Mouse (Mus musculus) ES-Bruce4 (cell line): Measurements from ENCODE around the gene Col13a1.

ENCODE experiments used
- CTCF ChIP-seq: IDR thresholded peaks from one replicate; pipeline ENCODE4 v1.8.1; 2011; ENCODE audit warnings: low read depth, low read length
- EP300 ChIP-seq: IDR thresholded peaks from 2 replicates; pipeline ENCODE4 v1.6.1; 2011; ENCODE audit warnings: low read depth, low read length; ENCODE audit not compliant: insufficient read depth
- POLR2A ChIP-seq: IDR thresholded peaks from one replicate; pipeline ENCODE4 v1.8.1; 2011; ENCODE audit warnings: low read length; ENCODE audit not compliant: insufficient read depth

DNA sequence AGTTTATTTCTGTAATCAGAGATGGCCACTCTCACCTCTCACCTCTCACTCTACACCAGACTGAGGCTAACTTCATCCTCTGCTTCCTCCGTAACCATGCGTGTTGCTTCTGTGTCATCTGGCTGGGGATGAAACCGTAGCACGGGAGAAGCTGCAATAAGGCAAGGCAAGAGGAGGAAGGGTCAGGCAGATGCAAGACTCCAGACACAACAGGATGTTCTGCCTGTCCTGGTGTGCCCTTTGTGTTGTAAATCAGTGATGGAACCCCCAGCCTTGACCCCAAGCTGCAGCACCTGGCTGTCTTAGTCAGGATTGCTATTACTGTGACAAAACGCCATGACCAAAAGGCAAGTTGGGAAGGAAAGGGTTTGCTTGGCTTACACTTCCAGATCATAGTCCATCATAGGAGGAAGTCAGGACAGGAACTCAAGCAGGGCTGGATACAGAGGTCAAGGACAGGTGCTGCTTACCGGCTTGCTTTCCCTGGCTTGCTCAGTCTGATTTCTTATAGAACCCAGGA is 31.1 kb upstream of the Col13a1 start:
- TF ChIP-seq POLR2A: no peak
- TF ChIP-seq CTCF: no peak
- peak; percentile 96 for TF ChIP-seq EP300
